Mouse (Mus musculus): ENCODE results near the gene Cds1. TPM values are rescaled to one million over a fixed set of nuclear protein-coding genes. Genes with fewer than 3 reads are reported as not detected.
"Not testable (repeated sequence)": the region's sequence is repeated elsewhere in the genome, so short reads cannot be mapped to it uniquely, and the experiment has no call there.

The Cds1 gene
- total RNA-seq, 4 experiments from 2014 or later = 66.3 to 73.0 (median 70.9) TPM

GRCm38 (mm10) chr5:101827477-101827876 is 62.5 kb downstream of the Cds1 start:
- DNase-seq (ENCODE audit: low spot score in 2 of 2) = no peak

DNA sequence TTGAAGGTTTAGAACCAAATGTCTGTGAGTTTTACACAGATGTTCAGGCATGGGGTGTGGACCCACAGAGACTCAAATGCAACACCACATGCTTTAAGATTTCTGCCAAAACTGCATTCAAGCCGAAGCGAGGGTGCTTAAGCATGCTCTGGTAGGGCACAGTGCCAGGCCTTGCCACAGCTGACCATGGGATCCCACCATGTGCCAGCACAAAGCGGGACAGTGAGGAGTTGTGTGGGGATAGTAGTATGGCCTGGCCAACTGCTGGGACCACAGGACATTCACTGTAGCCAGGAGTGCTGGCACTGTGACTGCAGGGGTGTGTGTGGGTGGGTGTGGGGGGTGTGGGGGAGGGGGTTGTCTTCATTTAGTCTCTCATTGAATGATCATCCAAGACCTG is 64.0 kb downstream of the Cds1 start:
- no peak for DNase-seq (ENCODE audit: low spot score in 2 of 2)

- no peak for DNase-seq (ENCODE audit: low spot score in 2 of 2)
Observed at GRCm38 (mm10) chr5:101830180-101830579, 65.2 kb downstream of the Cds1 start.

- DNase-seq (ENCODE audit: low spot score in 2 of 2) = no peak
Observed at GRCm38 (mm10) chr5:101832042-101832441, 67.1 kb downstream of the Cds1 start.

GRCm38 (mm10) chr5:101832991-101833390 is 68.1 kb downstream of the Cds1 start:
- no peak for DNase-seq (ENCODE audit: low spot score in 2 of 2)

GRCm38 (mm10) chr5:101833875-101834274 is 68.9 kb downstream of the Cds1 start:
- DNase-seq (ENCODE audit: low spot score in 2 of 2) = no peak

DNA sequence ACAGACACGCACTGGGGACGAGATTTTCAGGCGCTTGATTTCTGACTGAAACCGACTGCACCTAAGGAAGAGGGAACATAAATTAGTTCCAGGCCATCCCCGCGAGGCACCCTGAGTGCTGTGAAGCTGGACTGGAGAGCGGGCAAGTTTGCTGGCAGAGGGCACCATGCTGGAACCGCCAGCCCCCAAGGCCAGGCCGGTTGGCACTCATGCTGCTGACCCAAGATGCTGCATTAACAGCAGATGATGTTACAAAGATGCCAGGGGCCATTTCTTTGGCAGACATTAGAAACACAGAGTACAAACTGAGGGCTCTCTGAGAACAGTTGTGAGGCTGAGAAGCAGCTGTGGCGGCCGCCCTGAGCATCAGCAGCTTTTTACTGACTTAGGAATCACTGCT is 71.3 kb downstream of the Cds1 start:
- no peak for DNase-seq (ENCODE audit: low spot score in 2 of 2)

- not testable (repeated sequence) for DNase-seq (ENCODE audit: low spot score in 2 of 2)
Observed at GRCm38 (mm10) chr5:101837605-101838004, 72.7 kb downstream of the Cds1 start.

DNA sequence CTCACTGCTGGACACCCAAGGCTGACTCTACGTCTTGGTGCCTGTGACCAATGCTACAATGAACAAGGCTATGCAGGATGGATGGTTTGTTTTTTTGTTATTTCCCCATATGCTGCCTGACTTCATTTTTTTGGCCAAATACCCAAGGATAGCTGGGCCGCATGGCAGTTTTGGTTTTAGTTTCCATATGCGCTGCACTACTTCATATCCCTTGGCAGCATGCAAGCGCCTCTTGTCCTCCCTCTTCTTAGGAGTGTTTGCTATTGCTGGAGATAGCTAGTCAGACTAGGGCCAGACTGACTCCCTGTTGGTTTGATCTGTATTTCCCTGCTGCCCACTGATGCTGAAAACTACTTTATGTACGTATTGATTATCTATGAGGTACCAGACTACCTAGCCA is 75.5 kb downstream of the Cds1 start:
- DNase-seq (ENCODE audit: low spot score in 2 of 2) = no peak

DNA sequence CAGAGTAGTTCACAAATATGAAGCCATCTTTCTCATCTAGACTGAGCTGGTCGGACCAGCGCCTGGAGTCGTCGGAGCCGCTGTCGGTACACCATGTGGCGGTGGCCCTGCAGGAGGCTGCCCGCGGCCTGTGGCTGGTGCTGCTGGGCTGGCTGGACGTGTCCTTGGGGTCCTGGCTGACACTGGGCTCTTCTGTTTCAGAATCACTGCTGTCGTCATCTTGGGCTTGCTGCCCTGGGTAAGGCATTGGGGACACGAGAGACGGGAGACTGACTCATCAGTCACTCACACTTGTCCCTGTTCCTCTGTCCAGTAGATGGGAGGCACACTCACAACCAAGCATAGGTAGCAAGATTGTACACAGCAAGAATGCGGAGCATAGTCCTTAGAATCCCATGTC is 80.1 kb downstream of the Cds1 start:
- no peak for DNase-seq (ENCODE audit: low spot score in 2 of 2)

DNA sequence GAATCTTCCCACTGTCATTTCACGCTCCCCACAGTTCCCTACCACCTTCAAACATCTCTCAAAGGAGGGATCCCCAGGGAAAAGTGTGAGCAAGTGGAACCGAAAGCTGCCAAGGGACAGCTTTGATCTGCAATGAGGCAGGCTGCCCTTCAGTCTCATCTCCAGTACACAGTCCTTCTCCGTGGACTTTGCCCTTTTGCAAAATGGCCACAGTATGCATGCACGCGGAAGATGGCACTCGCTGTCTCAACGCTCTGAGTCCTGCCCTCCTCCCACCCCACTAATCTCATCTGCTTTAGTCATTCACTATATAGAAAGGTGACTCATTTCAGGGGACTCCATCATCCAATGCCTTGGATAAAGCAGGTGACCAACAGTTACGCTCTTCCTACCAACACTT is 81.0 kb downstream of the Cds1 start:
- DNase-seq (ENCODE audit: low spot score in 2 of 2) = no peak

- DNase-seq (ENCODE audit: low spot score in 2 of 2) = no peak
Observed at GRCm38 (mm10) chr5:101847323-101847722, 82.4 kb downstream of the Cds1 start.

- no peak for DNase-seq (ENCODE audit: low spot score in 2 of 2)
Observed at GRCm38 (mm10) chr5:101847762-101848161, 82.8 kb downstream of the Cds1 start.

DNA sequence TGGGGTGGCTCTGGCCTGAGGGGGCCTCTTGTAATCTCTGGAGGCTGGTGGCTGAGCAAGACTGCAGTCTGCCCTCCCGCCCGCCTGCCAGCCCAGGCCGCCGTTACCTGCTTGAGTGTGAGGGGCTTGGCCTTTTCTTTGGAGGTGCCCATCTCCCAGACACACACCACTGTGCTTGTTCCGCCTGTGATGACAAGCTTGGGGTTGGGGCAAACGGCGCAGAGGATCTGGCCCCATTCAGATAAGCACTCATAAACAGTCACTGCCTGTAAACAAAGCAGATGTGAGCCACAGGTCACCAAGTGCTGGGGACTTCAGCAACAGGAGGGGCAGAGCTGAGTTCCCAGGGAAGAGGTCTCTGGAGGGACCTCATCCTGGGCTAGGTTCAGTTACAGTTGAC is 86.2 kb downstream of the Cds1 start:
- DNase-seq (ENCODE audit: low spot score in 2 of 2) = no peak

- no peak for DNase-seq (ENCODE audit: low spot score in 2 of 2)
Observed at GRCm38 (mm10) chr5:101852116-101852680, 87.3 kb downstream of the Cds1 start.

- DNase-seq (ENCODE audit: low spot score in 2 of 2) = no peak
Observed at GRCm38 (mm10) chr5:101854100-101854499, 89.2 kb downstream of the Cds1 start.

GRCm38 (mm10) chr5:101854667-101855066 is 89.7 kb downstream of the Cds1 start:
- no peak for DNase-seq (ENCODE audit: low spot score in 2 of 2)

- no peak for DNase-seq (ENCODE audit: low spot score in 2 of 2)
Observed at GRCm38 (mm10) chr5:101855475-101855874, 90.5 kb downstream of the Cds1 start.

- no peak for DNase-seq (ENCODE audit: low spot score in 2 of 2)
Observed at GRCm38 (mm10) chr5:101858891-101859436, 94.0 kb downstream of the Cds1 start.

- DNase-seq (ENCODE audit: low spot score in 2 of 2) = no peak
Observed at GRCm38 (mm10) chr5:101861786-101862571, 97.0 kb downstream of the Cds1 start.

DNA sequence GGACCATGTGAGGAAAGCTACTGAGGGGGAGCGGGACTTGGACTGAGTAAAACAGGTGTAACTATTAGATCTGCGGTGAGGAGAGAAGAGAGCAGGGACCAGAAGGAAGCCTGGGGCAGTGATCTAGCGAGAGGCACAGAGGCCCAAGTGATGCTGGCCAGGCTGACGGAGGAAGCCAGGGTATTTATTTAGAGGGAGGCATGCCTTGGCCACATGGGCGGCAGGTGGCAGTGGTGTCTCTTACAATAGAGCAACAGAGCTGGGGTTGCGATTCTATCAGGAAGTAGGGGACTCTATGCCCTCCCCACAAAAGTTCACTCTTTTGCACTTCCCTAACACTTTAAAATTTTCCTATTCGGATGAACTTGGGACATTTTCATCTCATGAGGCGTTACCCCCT is 97.7 kb downstream of the Cds1 start:
- DNase-seq (ENCODE audit: low spot score in 2 of 2) = no peak

DNA sequence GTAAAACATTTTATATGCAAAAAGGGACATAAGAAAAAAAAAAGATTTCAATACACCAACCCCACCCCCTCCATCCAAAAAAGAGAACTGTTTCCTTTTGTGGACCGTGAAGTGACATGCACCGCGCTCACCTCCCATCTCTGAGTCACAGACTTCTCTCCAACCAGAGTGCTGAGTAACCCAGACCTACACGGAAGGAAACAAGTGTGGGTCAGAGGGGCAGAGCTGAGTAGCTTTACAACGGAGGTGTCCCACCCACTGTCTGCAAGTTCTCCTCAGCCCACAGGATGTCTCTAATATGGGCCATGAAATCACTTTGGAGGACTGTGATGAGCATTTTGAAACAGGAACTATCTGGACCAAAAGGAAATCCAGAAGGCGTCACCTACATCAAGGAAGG is 99.0 kb downstream of the Cds1 start:
- DNase-seq (ENCODE audit: low spot score in 2 of 2) = no peak

DNA sequence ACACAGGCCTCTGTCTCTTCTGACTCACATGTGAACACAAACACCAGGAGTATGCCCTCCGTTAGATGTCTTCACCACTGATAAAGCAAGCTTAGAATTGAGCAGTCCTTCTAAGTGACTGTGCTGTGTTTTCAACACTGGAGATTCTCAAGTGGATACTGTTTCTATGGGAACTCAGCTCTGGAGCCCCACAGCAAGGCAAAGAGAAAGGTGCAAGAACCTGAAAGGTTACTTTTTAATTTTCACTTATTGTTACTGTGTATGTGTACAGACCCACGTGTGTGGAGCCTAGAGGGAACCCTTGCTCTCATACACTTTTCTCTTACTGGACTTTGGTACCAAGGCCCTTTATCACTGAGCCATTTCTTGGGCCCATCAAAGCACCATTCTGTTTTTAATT is 101.8 kb downstream of the Cds1 start:
- no peak for DNase-seq (ENCODE audit: low spot score in 2 of 2)
